Mouse (Mus musculus) thymus, adult 18-20 months (tissue): ENCODE results near the gene Stx3.

Experiments
- DNase-seq, 2 experiments: peaks; one replicate each; pipeline ENCODE4 v3.0.0; 2022; ENCODE audit warnings: mixed read lengths in 2 of 2

The Stx3 gene

GRCm38 (mm10) chr19:11819143-11819700, at the start of gene Stx3:
Gene Stx3 (minus strand): TSS chr19:11819403.
- DNase-seq: no peak

GRCm38 (mm10) chr19:11867837-11868236, 48.6 kb upstream of the Stx3 start:
- no peak for DNase-seq

DNA sequence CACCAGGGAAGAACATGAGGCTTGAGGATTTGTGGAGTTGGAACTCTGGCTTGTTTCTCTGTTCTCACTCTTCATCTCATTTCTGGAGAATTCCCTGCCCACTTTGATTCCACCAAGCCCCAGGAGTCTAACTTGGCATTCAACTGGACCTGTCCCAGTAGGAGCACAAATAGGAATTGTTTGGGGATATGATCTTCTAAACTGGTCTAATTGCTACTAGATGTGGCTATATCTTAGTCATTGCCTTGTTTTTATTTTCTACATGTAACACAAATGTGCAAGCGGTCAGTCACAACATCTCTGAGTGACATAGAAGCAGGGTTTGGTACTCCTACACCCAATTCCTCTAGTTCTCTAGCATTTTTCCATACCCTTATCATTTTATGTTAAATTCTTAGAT, 41.8 kb upstream of the Stx3 start, which contains the start of gene Olfr1418:
TSS of gene Olfr1418 (minus strand) at position 101 of the 400 bp plus-strand sequence.
- no peak for DNase-seq

- DNase-seq: no peak
Observed at GRCm38 (mm10) chr19:11856506-11856905, 37.3 kb upstream of the Stx3 start.

DNA sequence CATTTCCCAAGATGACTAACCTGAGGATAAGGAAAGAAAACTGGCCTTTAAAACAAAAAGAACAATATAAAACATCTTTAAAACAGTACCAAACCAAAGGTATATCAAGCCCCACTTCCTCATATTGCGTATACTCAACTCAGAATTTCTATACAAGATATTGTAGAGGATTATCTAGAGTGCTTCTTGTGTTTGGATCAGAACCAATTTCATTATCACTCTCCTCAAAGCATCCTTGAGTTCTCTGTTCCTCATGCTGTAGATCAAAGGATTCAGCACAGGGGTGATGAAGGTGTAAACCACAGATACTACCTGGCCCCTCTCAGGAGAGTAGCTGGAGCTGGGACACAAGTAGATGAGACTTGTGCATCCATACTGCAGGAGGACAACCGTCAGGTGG, 35.6 kb upstream of the Stx3 start:
- no peak for DNase-seq

- DNase-seq: no peak
Observed at GRCm38 (mm10) chr19:11852652-11853051, 33.4 kb upstream of the Stx3 start.

- DNase-seq: no peak
Observed at GRCm38 (mm10) chr19:11846333-11846732, 27.1 kb upstream of the Stx3 start.

- DNase-seq: no peak
Observed at GRCm38 (mm10) chr19:11839119-11839518, 19.9 kb upstream of the Stx3 start, which contains the start of gene Olfr1417. Gene Olfr1417 (minus strand): TSS chr19:11839219.

- DNase-seq: no peak
Observed at GRCm38 (mm10) chr19:11823346-11824065, 4.3 kb upstream of the Stx3 start.

DNA sequence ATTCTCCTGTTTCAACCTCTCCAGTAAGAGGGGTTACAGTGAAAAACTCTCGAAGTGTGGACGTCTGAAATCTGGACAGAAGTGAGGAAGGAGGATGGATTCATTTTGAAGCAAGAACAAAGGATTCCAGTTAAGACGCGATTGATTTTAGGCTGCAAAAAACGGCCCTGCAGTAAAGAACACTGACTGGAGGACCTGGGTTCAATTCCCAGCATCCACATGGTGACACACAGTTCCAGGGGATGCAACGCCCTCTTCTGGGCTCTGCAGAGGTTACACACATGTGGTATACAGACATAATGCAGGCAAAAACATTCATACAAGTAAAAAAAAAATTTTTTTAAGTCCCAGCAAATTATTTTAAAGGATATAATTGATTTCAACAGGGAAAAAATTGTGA, 1.0 kb upstream of the Stx3 start:
- no peak for DNase-seq

GRCm38 (mm10) chr19:11819800-11820199, 597 bp upstream of the Stx3 start:
- peak; percentile 28 to 41 for DNase-seq

DNA sequence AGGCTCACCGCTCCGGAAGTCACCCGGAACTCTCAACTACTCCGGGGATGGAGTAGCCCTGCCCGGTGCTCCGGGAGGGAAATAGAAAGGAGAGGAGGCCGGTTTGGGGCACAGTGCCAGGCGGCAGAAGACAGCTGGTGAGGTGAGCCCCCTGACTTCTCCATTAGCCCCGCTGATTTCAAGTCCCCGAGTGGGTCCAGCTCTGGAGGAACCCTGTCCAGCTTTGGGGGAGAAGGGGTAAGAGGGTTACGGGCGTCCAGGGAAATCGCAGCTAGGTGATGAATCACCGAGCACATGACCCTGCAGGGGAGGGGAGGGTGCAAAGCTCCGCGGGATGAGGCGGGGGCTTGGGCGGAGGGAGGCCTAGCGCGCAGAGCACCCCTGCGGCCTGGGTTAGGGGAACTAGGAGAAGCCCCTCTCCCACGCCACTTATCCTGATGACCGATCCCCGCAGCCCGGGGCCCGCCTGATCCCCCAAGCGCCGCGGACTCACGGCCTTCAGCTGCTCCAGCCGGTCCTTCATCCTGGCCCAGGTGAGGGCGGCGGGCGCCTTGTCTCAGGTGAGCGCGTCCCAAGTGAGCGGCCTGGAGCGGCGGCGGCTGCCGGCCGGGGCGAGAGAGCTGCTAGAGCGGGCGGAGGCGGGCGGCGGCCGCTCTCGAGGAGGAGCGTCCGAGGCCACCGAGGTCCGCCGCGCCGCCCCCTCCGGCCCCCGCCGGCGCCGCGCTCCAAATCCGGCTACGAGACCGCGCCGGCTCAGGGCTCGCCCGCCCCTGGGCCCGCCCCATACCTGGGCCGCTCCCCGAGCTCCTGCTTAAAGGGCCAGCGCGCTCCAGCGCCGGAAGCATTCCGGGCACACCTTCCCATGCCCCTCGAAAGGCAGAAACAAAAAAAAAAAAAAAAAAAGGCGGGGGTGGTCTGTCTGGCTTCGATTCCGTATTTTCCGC, 732 bp downstream of the Stx3 start:
- peak in 1 of 2 experiments; percentile 6 for DNase-seq

GRCm38 (mm10) chr19:11817586-11817985, 1.6 kb downstream of the Stx3 start:
- DNase-seq: no peak

GRCm38 (mm10) chr19:11816706-11817105, 2.5 kb downstream of the Stx3 start:
- no peak for DNase-seq

- no peak for DNase-seq
Observed at GRCm38 (mm10) chr19:11814742-11815333, 4.4 kb downstream of the Stx3 start.

DNA sequence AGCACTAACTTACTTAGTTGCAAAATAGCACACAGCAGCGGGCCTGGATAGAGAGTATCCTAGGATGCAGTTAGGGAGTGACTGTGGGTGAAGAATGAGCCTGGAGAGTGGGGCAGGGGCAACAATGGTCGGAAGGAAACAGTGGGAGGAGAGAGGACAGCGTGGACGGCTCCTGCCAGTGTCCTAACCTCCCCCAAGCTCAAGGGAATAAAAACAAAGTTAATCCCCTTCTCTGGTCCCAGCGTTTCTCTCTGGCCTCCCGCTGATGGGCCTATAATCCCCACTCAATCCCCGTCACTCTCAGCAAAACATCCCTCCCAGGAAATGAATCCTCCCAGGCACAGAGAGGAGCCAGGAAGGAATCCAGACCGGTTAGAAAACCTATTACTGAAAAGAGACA, 5.6 kb downstream of the Stx3 start:
- no peak for DNase-seq

GRCm38 (mm10) chr19:11813136-11813535, 6.1 kb downstream of the Stx3 start:
- no peak for DNase-seq

DNA sequence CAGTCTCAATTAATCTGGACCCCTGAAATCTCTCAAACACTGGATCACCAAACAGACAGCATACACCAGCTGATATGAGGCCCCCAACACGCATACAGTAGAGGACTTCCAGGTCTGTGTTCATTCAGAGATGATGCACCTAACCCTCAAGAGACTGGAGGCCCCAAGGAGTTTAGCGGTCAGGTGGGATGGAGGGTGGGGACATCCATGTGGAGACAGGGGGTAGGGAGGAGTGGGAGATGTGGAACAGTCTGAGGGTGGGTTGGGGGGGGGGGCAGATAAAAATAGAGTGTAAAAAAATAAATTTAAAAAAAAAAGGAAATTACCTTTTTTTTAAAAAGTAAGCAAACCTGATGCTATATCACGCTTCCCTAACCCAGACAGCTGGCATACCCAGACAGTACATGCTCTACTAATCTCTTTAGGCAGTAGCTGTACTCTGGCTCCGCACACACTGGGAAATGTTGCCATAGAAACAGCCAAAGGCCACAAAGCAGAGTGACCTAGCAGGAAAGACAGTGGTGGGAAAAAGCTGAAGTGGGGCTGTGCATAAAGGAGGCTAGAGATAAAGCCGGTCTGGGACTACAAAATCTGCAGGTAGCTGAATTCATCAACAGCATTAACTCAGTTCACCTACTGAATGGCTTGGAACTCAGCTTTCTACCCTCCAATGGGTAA, 7.4 kb downstream of the Stx3 start:
- DNase-seq: no peak

DNA sequence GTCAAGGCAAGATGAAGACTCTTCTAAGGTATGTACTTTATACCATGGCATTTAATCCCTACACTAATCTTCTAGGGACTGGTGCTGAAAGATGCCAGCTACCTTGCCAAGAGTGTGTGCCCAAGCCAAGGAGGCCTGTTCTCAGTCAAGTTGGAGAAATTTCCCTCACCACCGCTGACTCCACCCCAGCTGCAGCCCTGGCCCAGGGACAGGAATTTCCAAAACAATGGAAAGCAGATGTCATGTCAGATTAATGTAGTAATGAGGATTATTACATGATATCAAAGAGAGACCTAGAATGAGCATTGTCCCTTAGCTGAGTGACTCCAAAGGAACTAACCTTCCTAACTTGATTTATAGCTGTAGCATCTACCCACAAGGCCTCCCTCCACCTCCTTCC, 8.3 kb downstream of the Stx3 start:
- no peak for DNase-seq

DNA sequence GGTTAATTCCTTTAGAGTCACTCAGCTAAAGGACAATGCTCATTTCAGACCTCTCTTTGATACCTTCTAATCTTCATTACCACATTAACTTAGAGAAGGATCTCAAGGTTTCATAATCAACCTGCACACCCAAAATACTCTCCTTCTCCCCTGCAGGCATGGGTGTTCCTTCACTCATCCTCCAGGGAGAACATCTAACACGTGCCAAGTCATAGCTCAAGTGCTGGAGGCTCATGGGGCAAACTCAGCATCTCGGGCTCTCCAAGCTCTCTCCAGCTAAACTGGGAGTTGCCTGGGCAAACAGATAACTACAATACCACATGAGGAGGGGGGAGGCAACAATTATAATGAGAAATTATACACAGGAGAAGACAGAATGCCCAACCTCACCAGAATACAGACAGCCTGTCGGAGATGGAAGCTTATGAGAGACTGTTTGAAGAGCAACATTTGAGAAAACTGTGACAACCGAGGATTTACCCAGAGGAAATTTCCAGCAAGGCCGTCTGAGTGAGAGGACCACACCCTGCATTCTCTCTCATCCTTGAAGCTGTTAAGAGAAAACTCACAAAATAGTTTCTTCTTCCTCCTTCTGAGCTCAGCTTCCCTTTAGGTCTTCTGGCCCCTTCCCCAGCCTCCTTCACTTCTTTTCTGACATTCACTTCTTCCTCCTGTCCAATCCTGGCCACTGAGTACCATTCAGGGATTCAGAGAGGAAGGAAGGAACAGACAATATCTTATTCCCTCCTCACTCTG, 9.0 kb downstream of the Stx3 start:
- no peak for DNase-seq

- DNase-seq: no peak
Observed at GRCm38 (mm10) chr19:11808452-11808851, 10.8 kb downstream of the Stx3 start.

DNA sequence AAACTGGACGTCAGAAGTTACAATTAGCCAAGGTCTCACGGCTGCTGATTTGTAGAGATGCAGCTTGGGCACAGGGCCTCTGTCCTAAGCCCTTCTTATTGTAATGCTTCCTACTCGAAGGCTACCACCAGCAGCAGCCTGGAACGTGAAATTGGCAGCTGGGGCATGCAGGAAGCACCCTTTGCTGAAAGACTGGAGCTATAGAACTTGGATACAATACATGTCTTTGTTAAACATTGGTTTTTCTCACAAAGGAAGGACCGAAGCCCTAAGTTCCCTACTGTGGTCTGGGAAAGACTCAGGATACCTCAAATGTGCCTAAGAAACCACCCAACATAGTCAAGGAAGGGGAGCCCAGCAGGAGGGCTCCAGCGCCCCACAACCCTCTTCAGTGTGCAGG, 11.4 kb downstream of the Stx3 start:
- no peak for DNase-seq
